Mouse (Mus musculus): ENCODE data around the gene Ier3. TPM values are rescaled to one million over a fixed set of nuclear protein-coding genes. Genes with fewer than 3 reads are reported as not detected.

Ier3 gene
- polyA plus RNA-seq, 1 experiment = 3.7 TPM

DNA sequence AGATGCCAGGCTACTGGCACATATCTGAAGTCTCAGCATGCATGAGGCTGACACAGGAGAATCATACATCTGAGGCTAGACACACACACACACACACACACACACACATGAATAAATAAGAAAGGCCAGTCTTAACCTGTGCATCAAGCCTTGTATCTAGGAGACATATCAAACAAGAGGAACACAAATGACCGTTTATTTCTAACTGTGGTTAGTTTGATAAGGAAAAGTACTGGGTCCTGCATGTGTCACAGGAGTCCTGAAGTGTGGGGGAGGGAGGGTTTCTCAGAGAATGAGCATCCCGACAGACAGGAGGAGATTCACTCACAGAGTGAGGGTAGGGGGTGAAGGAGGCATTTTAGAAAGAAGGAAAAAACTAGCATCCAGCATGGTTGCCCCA is 26.4 kb upstream of the Ier3 start:
- Histone ChIP-seq H3K27ac (ENCODE audit: insufficient read depth, low read length) (no peak overlapping the region), H3K27me3 (ENCODE audit: control insufficient read depth, insufficient read depth, low read length) (no peaks in the 10 kb centered on the region), H3K4me3 (ENCODE audit: extremely low read depth, insufficient read depth, insufficient read length) (no peak overlapping the region), H3K36me3 (ENCODE audit: control insufficient read depth, insufficient read depth, low read length) (no peaks in the 10 kb centered on the region), H3K4me1 (ENCODE audit: control insufficient read depth, insufficient read depth, insufficient read length) (no peaks in the 10 kb centered on the region)
- 35% methylated on average over 2 of the region's 2 CpGs for WGBS
- no peak for DNase-seq (ENCODE audit: low read depth in 1 of 2, low spot score in 2 of 2)
- TF ChIP-seq CTCF (IDR thresholded peaks at IDR 0.05; ENCODE audit: extremely low read depth, insufficient read depth, insufficient read length, insufficient replicate concordance) (no peak), POLR2A (IDR thresholded peaks at IDR 0.05; ENCODE audit: low read depth, low read length) (no peak)

- Histone ChIP-seq H3K4me1 (ENCODE audit: control insufficient read depth, insufficient read depth, insufficient read length) (no peaks in the 10 kb centered on the region), H3K4me3 (ENCODE audit: extremely low read depth, insufficient read depth, insufficient read length) (no peak overlapping the region), H3K27me3 (ENCODE audit: control insufficient read depth, insufficient read depth, low read length) (no peaks in the 10 kb centered on the region), H3K27ac (ENCODE audit: insufficient read depth, low read length) (no peak overlapping the region), H3K36me3 (ENCODE audit: control insufficient read depth, insufficient read depth, low read length) (no peaks in the 10 kb centered on the region)
- DNase-seq (ENCODE audit: low read depth in 1 of 2, low spot score in 2 of 2) = no peak
- TF ChIP-seq POLR2A (IDR thresholded peaks at IDR 0.05; ENCODE audit: low read depth, low read length) (no peak), CTCF (IDR thresholded peaks at IDR 0.05; ENCODE audit: extremely low read depth, insufficient read depth, insufficient read length, insufficient replicate concordance) (no peak)
- 86% methylated on average over 6 of the region's 6 CpGs for WGBS
These were observed 25.8 kb upstream of the Ier3 start for GRCm38 (mm10) chr17:35795656-35796055.

GRCm38 (mm10) chr17:35796835-35797234 is 24.6 kb upstream of the Ier3 start:
- Histone ChIP-seq H3K4me1 (ENCODE audit: control insufficient read depth, insufficient read depth, insufficient read length) (no peaks in the 10 kb centered on the region), H3K36me3 (ENCODE audit: control insufficient read depth, insufficient read depth, low read length) (no peaks in the 10 kb centered on the region), H3K27ac (ENCODE audit: insufficient read depth, low read length) (no peak overlapping the region), H3K4me3 (ENCODE audit: extremely low read depth, insufficient read depth, insufficient read length) (no peak overlapping the region), H3K27me3 (ENCODE audit: control insufficient read depth, insufficient read depth, low read length) (no peaks in the 10 kb centered on the region)
- 41% methylated on average over 5 of the region's 5 CpGs for WGBS
- TF ChIP-seq CTCF (IDR thresholded peaks at IDR 0.05; ENCODE audit: extremely low read depth, insufficient read depth, insufficient read length, insufficient replicate concordance) = no peak
- TF ChIP-seq POLR2A (IDR thresholded peaks at IDR 0.05; ENCODE audit: low read depth, low read length) = no peak
- DNase-seq (ENCODE audit: low read depth in 1 of 2, low spot score in 2 of 2) = no peak

DNA sequence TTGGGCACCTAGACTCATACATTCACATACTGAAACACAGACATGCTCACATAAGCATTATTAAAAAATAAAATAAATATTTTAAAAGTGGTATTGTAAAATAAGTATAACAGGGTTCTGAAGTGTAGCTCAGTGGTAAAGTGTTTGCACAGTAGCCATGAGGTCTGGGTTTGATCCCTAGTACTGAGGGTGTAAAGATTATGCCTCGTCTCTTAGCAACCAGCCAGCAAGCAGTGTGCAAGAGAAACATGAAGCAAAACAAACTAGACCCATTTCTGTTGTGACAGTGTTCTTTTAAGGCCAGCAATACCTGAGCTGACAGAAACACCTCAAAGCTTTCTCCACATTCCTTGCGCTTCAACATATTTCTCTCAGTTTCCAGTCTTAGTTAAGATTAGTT is 20.6 kb upstream of the Ier3 start:
- Histone ChIP-seq H3K27ac (ENCODE audit: insufficient read depth, low read length) (no peak overlapping the region), H3K27me3 (ENCODE audit: control insufficient read depth, insufficient read depth, low read length) (no peaks in the 10 kb centered on the region), H3K4me1 (ENCODE audit: control insufficient read depth, insufficient read depth, insufficient read length) (no peaks in the 10 kb centered on the region), H3K4me3 (ENCODE audit: extremely low read depth, insufficient read depth, insufficient read length) (no peak overlapping the region), H3K36me3 (ENCODE audit: control insufficient read depth, insufficient read depth, low read length) (no peaks in the 10 kb centered on the region)
- TF ChIP-seq POLR2A (IDR thresholded peaks at IDR 0.05; ENCODE audit: low read depth, low read length) (no peak), CTCF (IDR thresholded peaks at IDR 0.05; ENCODE audit: extremely low read depth, insufficient read depth, insufficient read length, insufficient replicate concordance) (no peak)
- no peak for DNase-seq (ENCODE audit: low read depth in 1 of 2, low spot score in 2 of 2)
- 93% methylated on average over 2 of the region's 2 CpGs for WGBS

GRCm38 (mm10) chr17:35803020-35803419 is 18.5 kb upstream of the Ier3 start:
- H3K27me3 ChIP-seq (ENCODE audit: control insufficient read depth, insufficient read depth, low read length) = no peaks in the 10 kb centered on the region
- no peak for DNase-seq (ENCODE audit: low read depth in 1 of 2, low spot score in 2 of 2)
- TF ChIP-seq CTCF (IDR thresholded peaks at IDR 0.05; ENCODE audit: extremely low read depth, insufficient read depth, insufficient read length, insufficient replicate concordance) = no peak
- TF ChIP-seq POLR2A (IDR thresholded peaks at IDR 0.05; ENCODE audit: low read depth, low read length) = no peak

DNA sequence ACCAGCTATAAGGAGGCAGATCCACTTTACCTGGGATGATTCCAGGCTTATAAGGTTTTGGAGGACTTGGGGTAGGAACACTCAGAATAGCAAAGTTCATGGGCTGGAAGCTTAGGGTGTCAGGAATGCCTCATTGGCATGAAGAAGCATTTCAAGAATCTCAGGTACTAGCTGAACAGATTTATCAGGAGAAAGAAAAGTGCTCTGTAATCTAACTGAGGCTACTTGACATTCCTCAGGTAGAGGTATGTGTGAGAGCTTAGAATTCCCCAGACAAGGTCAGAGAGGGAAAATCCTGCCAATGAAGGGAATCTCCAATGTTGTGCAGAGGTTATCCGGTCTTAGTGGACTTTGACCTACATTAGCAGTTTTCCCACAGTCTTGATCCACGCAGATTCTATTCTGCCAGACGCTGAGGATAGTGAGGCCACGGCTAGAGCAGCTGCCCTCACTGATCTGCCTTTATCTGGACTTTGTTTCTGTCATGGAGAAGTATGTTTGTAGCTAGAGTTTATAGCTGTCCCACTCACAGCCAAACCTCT is 17.6 kb upstream of the Ier3 start:
- WGBS = 88% methylated on average over 4 of the region's 4 CpGs
- no peak for DNase-seq (ENCODE audit: low read depth in 1 of 2, low spot score in 2 of 2)
- H3K4me1 ChIP-seq (ENCODE audit: control insufficient read depth, insufficient read depth, insufficient read length) = no peaks in the 10 kb centered on the region

More at GRCm38 (mm10) chr17:35803020-35803419, 18.5 kb upstream of the Ier3 start:
- Histone ChIP-seq H3K4me3 (ENCODE audit: extremely low read depth, insufficient read depth, insufficient read length) (no peak overlapping the region), H3K36me3 (ENCODE audit: control insufficient read depth, insufficient read depth, low read length) (no peaks in the 10 kb centered on the region), H3K27ac (ENCODE audit: insufficient read depth, low read length) (no peak overlapping the region), H3K4me1 (ENCODE audit: control insufficient read depth, insufficient read depth, insufficient read length) (no peaks in the 10 kb centered on the region)
- WGBS = 82% methylated on average over 6 of the region's 6 CpGs

DNA sequence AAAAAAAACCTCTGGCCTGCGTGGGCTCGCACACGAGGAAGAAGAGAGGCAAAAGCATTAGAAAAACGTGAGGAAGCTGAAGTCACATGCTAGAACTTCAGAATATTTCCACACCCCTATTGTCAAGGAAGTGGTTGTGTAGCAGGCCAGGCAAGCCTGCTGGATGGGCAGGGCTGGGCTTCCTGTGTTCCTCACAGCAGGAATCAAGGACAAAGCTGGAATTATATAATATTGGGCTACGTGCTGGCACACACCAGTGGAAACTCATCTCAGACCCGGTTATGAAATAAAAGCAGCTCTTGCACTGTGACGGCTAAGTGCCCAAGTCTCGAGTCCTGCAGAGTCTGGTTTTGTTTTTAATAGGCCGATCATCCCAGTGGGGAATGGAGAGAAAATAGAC is 13.4 kb upstream of the Ier3 start:
- no peak overlapping the region for H3K4me3 ChIP-seq (ENCODE audit: extremely low read depth, insufficient read depth, insufficient read length)
- 51% methylated on average over 9 of the region's 9 CpGs for WGBS
- no peaks in the 10 kb centered on the region for H3K36me3 ChIP-seq (ENCODE audit: control insufficient read depth, insufficient read depth, low read length)
- no peak overlapping the region for H3K27ac ChIP-seq (ENCODE audit: insufficient read depth, low read length)
- DNase-seq (ENCODE audit: low read depth in 1 of 2, low spot score in 2 of 2) = no peak
- H3K4me1 ChIP-seq (ENCODE audit: control insufficient read depth, insufficient read depth, insufficient read length) = no peaks in the 10 kb centered on the region
- no peak for TF ChIP-seq CTCF (IDR thresholded peaks at IDR 0.05; ENCODE audit: extremely low read depth, insufficient read depth, insufficient read length, insufficient replicate concordance)
- no peak for TF ChIP-seq POLR2A (IDR thresholded peaks at IDR 0.05; ENCODE audit: low read depth, low read length)
- H3K27me3 ChIP-seq (ENCODE audit: control insufficient read depth, insufficient read depth, low read length) = no peaks in the 10 kb centered on the region

More for the DNA sequence above, 17.6 kb upstream of the Ier3 start:
- no peaks in the 10 kb centered on the region for H3K36me3 ChIP-seq (ENCODE audit: control insufficient read depth, insufficient read depth, low read length)
- H3K27ac ChIP-seq (ENCODE audit: insufficient read depth, low read length) = no peak overlapping the region
- H3K27me3 ChIP-seq (ENCODE audit: control insufficient read depth, insufficient read depth, low read length) = no peaks in the 10 kb centered on the region
- no peak overlapping the region for H3K4me3 ChIP-seq (ENCODE audit: extremely low read depth, insufficient read depth, insufficient read length)
- TF ChIP-seq POLR2A (IDR thresholded peaks at IDR 0.05; ENCODE audit: low read depth, low read length) = no peak
- no peak for TF ChIP-seq CTCF (IDR thresholded peaks at IDR 0.05; ENCODE audit: extremely low read depth, insufficient read depth, insufficient read length, insufficient replicate concordance)

Measured in spleen, adult 2 months (tissue).